Mouse (Mus musculus): ENCODE measurements at regions not wholly inside any gene's neighbourhood (a gene's known extent, or its start where the extent isn't known, plus 50 kb on each side); places are given as distances from the start of the nearest gene placed in this dataset.

GRCm38 (mm10) chr11:112889760-112890159 is 107.7 kb downstream of the Sox9 start:
- DNase-seq, result no peak

- no peak for DNase-seq
These were observed 115.6 kb downstream of the Sox9 start for GRCm38 (mm10) chr11:112897597-112897996.

- no peak for DNase-seq
These were observed 120.6 kb downstream of the Sox9 start for GRCm38 (mm10) chr11:112902618-112903017.

GRCm38 (mm10) chr11:112910309-112910708 is 128.3 kb downstream of the Sox9 start:
- no peak for DNase-seq

- no peak for DNase-seq
These were observed 130.9 kb downstream of the Sox9 start for GRCm38 (mm10) chr11:112912875-112913274.

GRCm38 (mm10) chr11:112916923-112917322 is 134.9 kb downstream of the Sox9 start:
- no peak for DNase-seq

GRCm38 (mm10) chr11:112920131-112920530 is 138.1 kb downstream of the Sox9 start:
- DNase-seq, result no peak

- DNase-seq, result no peak
These were observed 142.6 kb downstream of the Sox9 start for GRCm38 (mm10) chr11:112924577-112924976.

GRCm38 (mm10) chr11:112925140-112925539 is 143.1 kb downstream of the Sox9 start:
- DNase-seq, result no peak

- no peak for DNase-seq
These were observed 144.5 kb downstream of the Sox9 start for GRCm38 (mm10) chr11:112926330-112927025.

- DNase-seq, result no peak
These were observed 148.3 kb downstream of the Sox9 start for GRCm38 (mm10) chr11:112930186-112930808.

GRCm38 (mm10) chr11:112938035-112938434 is 156.0 kb downstream of the Sox9 start:
- no peak for DNase-seq

GRCm38 (mm10) chr11:112951421-112951820 is 169.4 kb downstream of the Sox9 start:
- DNase-seq, result no peak

GRCm38 (mm10) chr11:112952356-112952755 is 170.3 kb downstream of the Sox9 start:
- DNase-seq, result no peak

GRCm38 (mm10) chr11:112953491-112953890 is 171.5 kb downstream of the Sox9 start:
- no peak for DNase-seq

GRCm38 (mm10) chr11:112956748-112957440 is 174.9 kb downstream of the Sox9 start:
- no peak for DNase-seq

GRCm38 (mm10) chr11:112959609-112960008 is 177.6 kb downstream of the Sox9 start:
- DNase-seq, result no peak

- no peak for DNase-seq
These were observed 191.3 kb downstream of the Sox9 start for GRCm38 (mm10) chr11:112973286-112973685.

GRCm38 (mm10) chr11:112974893-112975292 is 192.9 kb downstream of the Sox9 start:
- no peak for DNase-seq

GRCm38 (mm10) chr11:112976914-112977785 is 195.1 kb downstream of the Sox9 start:
- no peak for DNase-seq

GRCm38 (mm10) chr11:112978884-112979283 is 196.9 kb downstream of the Sox9 start:
- DNase-seq, result no peak

- DNase-seq, result no peak
These were observed 197.4 kb downstream of the Sox9 start for GRCm38 (mm10) chr11:112979413-112979812.
